Mouse (Mus musculus) embryonic facial prominence, embryonic 12.5 days (tissue): ENCODE results near the gene Eml2. TPM values are rescaled to one million over a fixed set of nuclear protein-coding genes. Genes with fewer than 3 reads are reported as not detected.

ENCODE experiments used
- ATAC-seq: fragments of 200-750 bp; cut with Nextera tagmentation; 2 replicates; pipeline ENCODE4 v1.8.0; 2017; ENCODE audit not compliant: insufficient number of reproducible peaks, insufficient read depth, low FRiP score, low TSS enrichment
- H3K27ac ChIP-seq: fragments of 300-500 bp; sonication (generic); 2 replicates; pipeline ENCODE4 v1.5.1; 2016; ENCODE audit warnings: mild to moderate bottlenecking
- H3K27me3 ChIP-seq: fragments of 300-500 bp; sonication (generic); 2 replicates; pipeline ENCODE4 v1.6.1; 2016; ENCODE audit warnings: mild to moderate bottlenecking, moderate library complexity
- H3K36me3 ChIP-seq: fragments of 300-500 bp; sonication (generic); 2 replicates; pipeline ENCODE4 v1.6.1; 2016; ENCODE audit warnings: mild to moderate bottlenecking
- H3K4me1 ChIP-seq: fragments of 300-500 bp; sonication (generic); 2 replicates; pipeline ENCODE4 v1.6.1; 2016
- H3K4me2 ChIP-seq: fragments of 300-500 bp; sonication (generic); replicated peaks from 2 replicates; pipeline ENCODE4 v1.6.1; 2016; ENCODE audit warnings: mild to moderate bottlenecking, moderate library complexity
- H3K4me3 ChIP-seq: fragments of 300-500 bp; sonication (generic); 2 replicates; pipeline ENCODE4 v1.5.1; 2016; ENCODE audit warnings: mild to moderate bottlenecking
- H3K9ac ChIP-seq: fragments of 300-500 bp; sonication (generic); 2 replicates; pipeline ENCODE4 v1.6.1; 2016; ENCODE audit warnings: mild to moderate bottlenecking, moderate library complexity
- H3K9me3 ChIP-seq: fragments of 300-500 bp; sonication (generic); 2 replicates; pipeline ENCODE4 v1.6.1; 2016; ENCODE audit warnings: mild to moderate bottlenecking, moderate library complexity
- WGBS: fragments of 180-500 bp; shearing (Covaris S2); methylation state at CpG from one replicate; pipeline ENCODE4 v1.1.7; 2016; 5-methylcytosine and 5-hydroxymethylcytosine counted together
- microRNA counts: library from miRNA; unstranded; fragments of <30 nt; microRNA quantifications from one replicate; lab custom pipeline; 2017
- microRNA-seq: library from miRNA; unstranded; fragments of <30 nt; microRNA quantifications from one replicate; pipeline ENCODE4, GENCODE M21; 2017
- polyA plus RNA-seq: library from polyadenylated mRNA; unstranded; fragments of >200 nt; fragmentation: Nextera tagmentation; extraction: Ambion mirVana; gene quantifications from 2 replicates; pipeline ENCODE4 v1.2.1, GENCODE M21; 2016

Gene Eml2
- polyA plus RNA-seq, 1 experiment from 2014 or later: 4.9 TPM

DNA sequence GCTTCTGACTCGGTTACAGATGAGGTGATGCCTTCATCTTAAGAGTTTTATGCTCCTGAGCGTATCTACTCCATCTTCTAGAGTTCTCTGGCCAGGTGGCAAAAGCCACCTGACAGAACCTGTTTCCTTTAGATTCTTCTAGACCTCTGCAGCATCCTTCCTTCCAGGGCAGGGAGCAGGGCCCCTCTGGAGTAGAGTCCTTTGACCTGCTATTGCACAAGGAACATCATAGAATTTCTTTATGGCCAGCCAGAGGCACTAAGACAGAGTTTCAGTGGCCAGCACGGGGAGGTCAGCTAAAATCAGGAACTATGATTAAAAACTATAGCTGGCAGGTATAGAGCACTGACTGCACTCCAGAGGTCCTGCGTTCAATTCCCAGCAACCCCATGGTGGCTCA is 75.9 kb downstream of the Eml2 start:
- no peak overlapping the region for H3K27ac ChIP-seq
- no peaks in the 10 kb centered on the region for H3K27me3 ChIP-seq
- peaks cover 21% of the 10 kb centered on the region for H3K36me3 ChIP-seq
- no peak overlapping the region for H3K4me2 ChIP-seq
- H3K4me1 ChIP-seq: no peaks in the 10 kb centered on the region
- H3K4me3 ChIP-seq: no peak overlapping the region
- no peak for ATAC-seq
- H3K9ac ChIP-seq: no peak overlapping the region
- WGBS: 83% methylated on average over 4 of the region's 4 CpGs
- H3K9me3 ChIP-seq: no peaks in the 10 kb centered on the region

DNA sequence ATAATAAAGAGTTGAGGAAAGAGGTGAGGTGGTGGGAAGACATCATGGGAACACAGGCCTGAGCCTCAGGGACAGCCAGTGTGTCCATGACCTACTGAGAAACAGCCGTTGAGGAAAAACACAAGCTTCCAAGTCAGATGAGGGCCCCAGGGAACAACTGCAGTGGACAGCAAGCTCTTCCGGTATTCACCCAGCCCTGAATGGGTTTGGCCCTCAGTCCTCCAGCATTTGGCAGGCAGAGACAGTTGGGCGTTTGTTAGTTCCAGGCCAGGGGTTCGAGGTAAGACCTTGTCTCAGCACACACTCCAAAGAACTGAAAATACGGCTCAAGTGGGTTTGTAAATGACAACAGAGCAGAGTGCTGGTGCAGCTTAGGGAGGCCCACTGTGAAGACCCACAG is 77.2 kb downstream of the Eml2 start:
- 58% methylated on average over 5 of the region's 5 CpGs for WGBS
- Histone ChIP-seq H3K9ac (no peak overlapping the region), H3K27ac (no peak overlapping the region), H3K27me3 (no peaks in the 10 kb centered on the region), H3K4me1 (no peaks in the 10 kb centered on the region), H3K36me3 (peaks cover 25% of the 10 kb centered on the region), H3K4me3 (no peak overlapping the region), H3K4me2 (no peak overlapping the region), H3K9me3 (no peaks in the 10 kb centered on the region)
- no peak for ATAC-seq

DNA sequence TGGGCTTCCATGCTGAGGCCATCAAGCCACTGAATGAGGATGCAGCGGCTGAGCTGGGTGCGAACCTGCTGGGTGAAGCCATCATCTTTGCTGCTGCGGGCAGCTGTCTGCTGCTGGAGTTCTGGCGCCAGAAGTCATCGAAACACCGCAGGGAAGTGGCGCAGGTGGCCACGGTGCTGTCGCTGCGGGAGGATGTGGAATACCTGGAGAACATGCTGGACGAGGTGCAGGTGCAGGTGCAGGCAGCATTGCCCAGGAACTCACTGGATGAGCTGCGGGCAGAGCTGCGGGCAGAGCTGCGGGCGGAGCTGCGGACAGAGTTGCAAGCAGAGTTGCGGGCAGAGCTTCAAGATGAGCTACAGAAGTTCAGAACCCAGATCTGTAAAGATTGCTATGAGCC is 79.2 kb downstream of the Eml2 start:
- no peak for ATAC-seq
- Histone ChIP-seq H3K27ac (no peak overlapping the region), H3K9me3 (no peaks in the 10 kb centered on the region), H3K36me3 (peaks cover 44% of the 10 kb centered on the region), H3K27me3 (no peaks in the 10 kb centered on the region), H3K4me2 (no peak overlapping the region), H3K4me1 (no peaks in the 10 kb centered on the region), H3K9ac (no peak overlapping the region), H3K4me3 (no peak overlapping the region)
- WGBS: 87% methylated on average over 17 of the region's 17 CpGs

MicroRNA genes within 50 kb of the gene (microRNA counts, 519-probe panel; counts per million panel counts)
- microRNA mmu-miR-330 (lab: Ali Mortazavi, UCI): 460 counts per million, percentile 65 among the panel's probes with 10 or more counts

Small RNA genes within 50 kb of the gene (microRNA-seq; reads per million reads assigned to microRNA genes)
- gene Mir330: 299 reads per million, percentile 66 among the genes with 10 or more reads in this experiment

Other genes starting within 250 kb of the Eml2 start
- gene Nanos2, start 189.0 kb upstream of the Eml2 start, polyA plus RNA-seq: not detected in 2 replicates
- gene Mypop, start 185.2 kb upstream of the Eml2 start, polyA plus RNA-seq: 7.7 and 9.8 TPM in 2 replicates
- 47.1 and 48.6 TPM in 2 replicates for gene Irf2bp1, start 172.4 kb upstream of the Eml2 start, polyA plus RNA-seq
- 0.13 and 0.18 TPM in 2 replicates for gene Foxa3, start 152.9 kb upstream of the Eml2 start, polyA plus RNA-seq
- gene Sympk, start 152.0 kb upstream of the Eml2 start, polyA plus RNA-seq: 51.8 and 56.5 TPM in 2 replicates
- gene Rsph6a, start 121.7 kb upstream of the Eml2 start, polyA plus RNA-seq: not detected in 2 replicates
- 18.8 and 23.1 TPM in 2 replicates for gene Dmwd, start 100.2 kb upstream of the Eml2 start, polyA plus RNA-seq
- 17.5 and 19.1 TPM in 2 replicates for gene Dmpk, start 92.6 kb upstream of the Eml2 start, polyA plus RNA-seq
- 16.6 and 16.9 TPM in 2 replicates for gene Six5, start 81.8 kb upstream of the Eml2 start, polyA plus RNA-seq
- 3.6 and 3.8 TPM in 2 replicates for gene Gm4969, start 58.1 kb upstream of the Eml2 start, polyA plus RNA-seq
- 19.8 and 21.6 TPM in 2 replicates for gene Fbxo46, start 56.6 kb upstream of the Eml2 start, polyA plus RNA-seq
- gene Qpctl, start 27.1 kb upstream of the Eml2 start, polyA plus RNA-seq: 16.7 and 17.4 TPM in 2 replicates
- gene Snrpd2, start 26.7 kb upstream of the Eml2 start, polyA plus RNA-seq: 149 and 166 TPM in 2 replicates
- gene Gipr, start 10.3 kb upstream of the Eml2 start, polyA plus RNA-seq: 0.54 and 0.84 TPM in 2 replicates
- gene Gpr4, start 36.1 kb downstream of the Eml2 start, polyA plus RNA-seq: 1.4 and 1.7 TPM in 2 replicates
- 38.2 and 40.1 TPM in 2 replicates for gene Opa3, start 51.9 kb downstream of the Eml2 start, polyA plus RNA-seq
- 68.2 and 69.3 TPM in 2 replicates for gene Vasp, start 95.4 kb downstream of the Eml2 start, polyA plus RNA-seq
- gene Ppm1n, start 103.6 kb downstream of the Eml2 start, polyA plus RNA-seq: 0.18 TPM in 1 of 2 replicates, not detected in the other
- gene Rtn2, start 106.2 kb downstream of the Eml2 start, polyA plus RNA-seq: 17.9 and 21.4 TPM in 2 replicates
- gene Fosb, start 133.6 kb downstream of the Eml2 start, polyA plus RNA-seq: 0.05 TPM in 1 of 2 replicates, not detected in the other
- gene Ercc1, start 168.4 kb downstream of the Eml2 start, polyA plus RNA-seq: 92.3 and 94.5 TPM in 2 replicates
- gene Cd3eap, start 183.1 kb downstream of the Eml2 start, polyA plus RNA-seq: 27.1 and 28.0 TPM in 2 replicates
- gene Ppp1r13l, start 183.3 kb downstream of the Eml2 start, polyA plus RNA-seq: 7.3 and 8.1 TPM in 2 replicates
- 19.9 and 23.2 TPM in 2 replicates for gene Ercc2, start 205.6 kb downstream of the Eml2 start, polyA plus RNA-seq
- gene Klc3, start 227.7 kb downstream of the Eml2 start, polyA plus RNA-seq: 10.6 and 10.7 TPM in 2 replicates
- 0.52 TPM in 1 of 2 replicates, not detected in the other for gene Ckm, start 228.4 kb downstream of the Eml2 start, polyA plus RNA-seq